Mouse (Mus musculus) urinary bladder, postnatal 10 days (tissue): ENCODE results near the gene Gab3.
"Not testable (repeated sequence)": the region's sequence is repeated elsewhere in the genome, so short reads cannot be mapped to it uniquely, and the experiment has no call there.

Experiments used
- DNase-seq: peaks from one replicate; pipeline ENCODE4 v3.0.0; 2022; ENCODE audit warnings: low spot score

Gab3 gene

GRCm38 (mm10) chrX:75034054-75034453, 51.2 kb downstream of the Gab3 start:
- DNase-seq: not testable (repeated sequence)

- DNase-seq: no peak
Observed at GRCm38 (mm10) chrX:74983734-74984133, 101.5 kb downstream of the Gab3 start.

- DNase-seq: not testable (repeated sequence)
Observed at GRCm38 (mm10) chrX:74962899-74963298, 122.4 kb downstream of the Gab3 start.

- DNase-seq: not testable (repeated sequence)
Observed at GRCm38 (mm10) chrX:74959161-74959560, 126.1 kb downstream of the Gab3 start.
